Mouse (Mus musculus): Measurements from ENCODE around the gene Map7. TPM values are rescaled to one million over a fixed set of nuclear protein-coding genes. Genes with fewer than 3 reads are reported as not detected.

The Map7 gene
- polyA plus RNA-seq, 1 experiment from 2014 or later, result 47.0 TPM

GRCm38 (mm10) chr10:20112026-20112973 lies 36.0 kb upstream of the Map7 start:
- no peak overlapping the region for H3K9ac ChIP-seq (ENCODE audit: low read depth, low read length)
- peaks cover 5% of the 10 kb centered on the region; the same call in 1 of the 2 replicates for H3K36me3 ChIP-seq (ENCODE audit: control insufficient read depth, insufficient read depth)
- 79% methylated on average over 18 of the region's 18 CpGs for WGBS
- H3K27me3 ChIP-seq (replicated peaks; ENCODE audit: control insufficient read depth, insufficient read depth, low read length), result no peaks in the 10 kb centered on the region
- no peak overlapping the region for H3K4me3 ChIP-seq (ENCODE audit: low read depth, low read length)
- ATAC-seq, result no peak
- no peaks in the 10 kb centered on the region for H3K9me3 ChIP-seq (ENCODE audit: control insufficient read depth)
- no peak overlapping the region for H3K27ac ChIP-seq (ENCODE audit: low read depth, low read length)
- H3K4me1 ChIP-seq (replicated peaks; ENCODE audit: control insufficient read depth, insufficient read depth, low read length), result no peaks in the 10 kb centered on the region
- no peak for TF ChIP-seq CTCF (IDR thresholded peaks at IDR 0.05; ENCODE audit: low read depth)
- H3K4me2 ChIP-seq (replicated peaks; ENCODE audit: low read depth), result no peak overlapping the region

GRCm38 (mm10) chr10:20119504-20120425 lies 28.5 kb upstream of the Map7 start:
- Histone ChIP-seq H3K27me3 (replicated peaks; ENCODE audit: control insufficient read depth, insufficient read depth, low read length) (no peaks in the 10 kb centered on the region), H3K9ac (ENCODE audit: low read depth, low read length) (no peak overlapping the region), H3K36me3 (ENCODE audit: control insufficient read depth, insufficient read depth) (no peaks in the 10 kb centered on the region; the same call in 1 of the 2 replicates), H3K27ac (ENCODE audit: low read depth, low read length) (no peak overlapping the region), H3K9me3 (ENCODE audit: control insufficient read depth) (no peaks in the 10 kb centered on the region), H3K4me1 (replicated peaks; ENCODE audit: control insufficient read depth, insufficient read depth, low read length) (no peaks in the 10 kb centered on the region), H3K4me3 (ENCODE audit: low read depth, low read length) (no peak overlapping the region), H3K4me2 (replicated peaks; ENCODE audit: low read depth) (no peak overlapping the region)
- no peak for TF ChIP-seq CTCF (IDR thresholded peaks at IDR 0.05; ENCODE audit: low read depth)
- 92% methylated on average over 15 of the region's 15 CpGs for WGBS
- ATAC-seq, result no peak

- no peaks in the 10 kb centered on the region for H3K36me3 ChIP-seq (ENCODE audit: control insufficient read depth, insufficient read depth)
- no peak overlapping the region for H3K27ac ChIP-seq (ENCODE audit: low read depth, low read length)
- 90% methylated on average over 4 of the region's 4 CpGs for WGBS
- H3K9ac ChIP-seq (ENCODE audit: low read depth, low read length), result no peak overlapping the region
- no peaks in the 10 kb centered on the region for H3K4me1 ChIP-seq (replicated peaks; ENCODE audit: control insufficient read depth, insufficient read depth, low read length)
- ATAC-seq, result no peak
- no peaks in the 10 kb centered on the region for H3K27me3 ChIP-seq (replicated peaks; ENCODE audit: control insufficient read depth, insufficient read depth, low read length)
- no peak overlapping the region for H3K4me3 ChIP-seq (ENCODE audit: low read depth, low read length)
- no peaks in the 10 kb centered on the region for H3K9me3 ChIP-seq (ENCODE audit: control insufficient read depth)
- no peak overlapping the region for H3K4me2 ChIP-seq (replicated peaks; ENCODE audit: low read depth)
- no peak for TF ChIP-seq CTCF (IDR thresholded peaks at IDR 0.05; ENCODE audit: low read depth)
These were observed 26.3 kb upstream of the Map7 start for GRCm38 (mm10) chr10:20121981-20122380.

- ATAC-seq, result no peak
- no peak for TF ChIP-seq CTCF (IDR thresholded peaks at IDR 0.05; ENCODE audit: low read depth)
- Histone ChIP-seq H3K4me3 (ENCODE audit: low read depth, low read length) (no peak overlapping the region), H3K9me3 (ENCODE audit: control insufficient read depth) (no peaks in the 10 kb centered on the region), H3K4me1 (replicated peaks; ENCODE audit: control insufficient read depth, insufficient read depth, low read length) (no peaks in the 10 kb centered on the region), H3K27ac (ENCODE audit: low read depth, low read length) (no peak overlapping the region), H3K36me3 (ENCODE audit: control insufficient read depth, insufficient read depth) (no peaks in the 10 kb centered on the region), H3K4me2 (replicated peaks; ENCODE audit: low read depth) (no peak overlapping the region), H3K9ac (ENCODE audit: low read depth, low read length) (no peak overlapping the region), H3K27me3 (replicated peaks; ENCODE audit: control insufficient read depth, insufficient read depth, low read length) (no peaks in the 10 kb centered on the region)
- WGBS, result 43% methylated on average over 9 of the region's 9 CpGs
These were observed 24.9 kb upstream of the Map7 start for GRCm38 (mm10) chr10:20123401-20123800.

- H3K27me3 ChIP-seq (replicated peaks; ENCODE audit: control insufficient read depth, insufficient read depth, low read length), result no peaks in the 10 kb centered on the region
- ATAC-seq, result no peak
- H3K4me2 ChIP-seq (replicated peaks; ENCODE audit: low read depth), result no peak overlapping the region
- H3K4me1 ChIP-seq (replicated peaks; ENCODE audit: control insufficient read depth, insufficient read depth, low read length), result no peaks in the 10 kb centered on the region
- H3K4me3 ChIP-seq (ENCODE audit: low read depth, low read length), result no peak overlapping the region
- no peaks in the 10 kb centered on the region; the same call in 1 of the 2 replicates for H3K36me3 ChIP-seq (ENCODE audit: control insufficient read depth, insufficient read depth)
- no peaks in the 10 kb centered on the region for H3K9me3 ChIP-seq (ENCODE audit: control insufficient read depth)
- H3K27ac ChIP-seq (ENCODE audit: low read depth, low read length), result no peak overlapping the region
- no peak for TF ChIP-seq CTCF (IDR thresholded peaks at IDR 0.05; ENCODE audit: low read depth)
- no peak overlapping the region for H3K9ac ChIP-seq (ENCODE audit: low read depth, low read length)
- WGBS, result 85% methylated on average over 12 of the region's 12 CpGs
These were observed 23.7 kb upstream of the Map7 start for GRCm38 (mm10) chr10:20124576-20124975.

GRCm38 (mm10) chr10:20125226-20125625 lies 23.0 kb upstream of the Map7 start:
- H3K27me3 ChIP-seq (replicated peaks; ENCODE audit: control insufficient read depth, insufficient read depth, low read length), result no peaks in the 10 kb centered on the region
- no peak overlapping the region for H3K4me2 ChIP-seq (replicated peaks; ENCODE audit: low read depth)
- H3K27ac ChIP-seq (ENCODE audit: low read depth, low read length), result no peak overlapping the region
- peak; percentile 92 for TF ChIP-seq CTCF (IDR thresholded peaks at IDR 0.05; ENCODE audit: low read depth)
- no peaks in the 10 kb centered on the region; the same call in 1 of the 2 replicates for H3K36me3 ChIP-seq (ENCODE audit: control insufficient read depth, insufficient read depth)
- no peak overlapping the region for H3K9ac ChIP-seq (ENCODE audit: low read depth, low read length)
- no peaks in the 10 kb centered on the region for H3K9me3 ChIP-seq (ENCODE audit: control insufficient read depth)
- ATAC-seq, result no peak; the same call in 1 of the 2 replicates
- WGBS, result 39% methylated on average over 4 of the region's 4 CpGs
- no peak overlapping the region for H3K4me3 ChIP-seq (ENCODE audit: low read depth, low read length)
- H3K4me1 ChIP-seq (replicated peaks; ENCODE audit: control insufficient read depth, insufficient read depth, low read length), result no peaks in the 10 kb centered on the region
